Comparison of ENCODE assay signal across 16 mouse cellular contexts in the genomic region with DNA sequence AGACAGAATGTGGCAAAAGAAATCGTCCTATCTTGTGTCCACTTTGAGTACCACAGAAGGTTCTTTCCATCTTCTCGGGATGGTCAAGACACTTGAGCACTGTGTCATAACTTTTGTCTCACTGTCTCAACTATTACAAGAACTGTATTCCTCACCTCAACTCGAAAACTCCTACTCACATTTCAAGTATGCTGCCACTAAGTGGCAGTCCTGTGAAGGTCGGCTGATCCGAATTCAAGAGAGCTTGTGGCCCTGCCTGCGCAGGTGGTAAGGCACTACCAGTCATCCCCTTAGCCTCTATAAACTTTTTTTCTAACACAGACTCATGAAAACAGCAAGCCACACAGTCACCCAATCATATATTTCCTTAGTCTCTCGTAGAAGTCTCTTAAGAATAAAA.
"Had no signal": no experiment of that assay in that cellular context is flagged by ENCODE, and none has a peak within 500 bp of the region (broad histone marks: within the 10 kb centered on the region; RNA-seq: fewer than 3 reads in every experiment).

No protein-coding gene starts in this region.

- H3K27ac ChIP-seq: neural tube, embryonic 12.5 days; neural tube, embryonic 13.5 days; neural tube, embryonic 15.5 days; stomach, embryonic 15.5 days had no signal

- H3K4me2 ChIP-seq: neural tube, embryonic 12.5 days; neural tube, embryonic 13.5 days; neural tube, embryonic 15.5 days; stomach, embryonic 15.5 days had no signal

- DNase-seq: retina, postnatal 1 day; right cerebral cortex, adult 18-20 months; right cerebral cortex, postnatal 14 days; right cerebral cortex, postnatal 25 days; right cerebral cortex, postnatal 4 days; spleen, adult 18-20 months; thymus, adult 18-20 months; thymus, adult 2 months; thymus, postnatal 14 days; thymus, postnatal 25 days; thymus, postnatal 36 days; thymus, postnatal 4 days had no signal

- H3K27me3 ChIP-seq: neural tube, embryonic 12.5 days; neural tube, embryonic 13.5 days; neural tube, embryonic 15.5 days; stomach, embryonic 15.5 days had no signal

- H3K9me3 ChIP-seq: neural tube, embryonic 12.5 days; neural tube, embryonic 13.5 days; neural tube, embryonic 15.5 days; stomach, embryonic 15.5 days had no signal

- H3K36me3 ChIP-seq: neural tube, embryonic 12.5 days; neural tube, embryonic 13.5 days; neural tube, embryonic 15.5 days; stomach, embryonic 15.5 days had no signal

- H3K4me3 ChIP-seq: neural tube, embryonic 12.5 days; neural tube, embryonic 13.5 days; neural tube, embryonic 15.5 days; stomach, embryonic 15.5 days had no signal

- H3K4me1 ChIP-seq: neural tube, embryonic 12.5 days; neural tube, embryonic 13.5 days; neural tube, embryonic 15.5 days; stomach, embryonic 15.5 days had no signal

- H3K9ac ChIP-seq: neural tube, embryonic 12.5 days; neural tube, embryonic 13.5 days; neural tube, embryonic 15.5 days; stomach, embryonic 15.5 days had no signal
